Mouse (Mus musculus) embryonic facial prominence, embryonic 10.5 days (tissue): ENCODE measurements around the gene Zcchc13. TPM values are rescaled to one million over a fixed set of nuclear protein-coding genes. Genes with fewer than 3 reads are reported as not detected.
A peak's percentile ranks its signal among the peaks of the same experiment; 100 is the strongest.

Experiments used
- DNase-seq: peaks from one replicate; pipeline ENCODE4 v3.0.0-alpha.2; 2017; ENCODE audit warnings: low spot score
- H3K27ac ChIP-seq: fragments of 300-500 bp; sonication (generic); replicated peaks from 2 replicates; pipeline ENCODE4 v1.5.1; 2016; ENCODE audit warnings: mild to moderate bottlenecking
- H3K27me3 ChIP-seq: fragments of 300-500 bp; sonication (generic); replicated peaks from 2 replicates; pipeline ENCODE4 v1.6.1; 2016; ENCODE audit warnings: low read depth, mild to moderate bottlenecking; ENCODE audit not compliant: poor library complexity, severe bottlenecking
- H3K36me3 ChIP-seq: fragments of 300-500 bp; sonication (generic); replicated peaks from 2 replicates; pipeline ENCODE4 v1.6.1; 2016; ENCODE audit warnings: mild to moderate bottlenecking, moderate library complexity
- H3K4me1 ChIP-seq: fragments of 300-500 bp; sonication (generic); 2 replicates; pipeline ENCODE4 v1.6.1; 2016
- H3K4me3 ChIP-seq: fragments of 300-500 bp; sonication (generic); 2 replicates; pipeline ENCODE4 v1.5.1; 2016; ENCODE audit warnings: mild to moderate bottlenecking, moderate library complexity
- H3K9me3 ChIP-seq: fragments of 300-500 bp; sonication (generic); 2 replicates; pipeline ENCODE4 v1.6.1; 2016; ENCODE audit warnings: mild to moderate bottlenecking
- WGBS: fragments of 180-500 bp; shearing (Covaris S2); methylation state at CpG from one replicate; pipeline ENCODE4 v1.1.7; 2016; 5-methylcytosine and 5-hydroxymethylcytosine counted together
- polyA plus RNA-seq: library from polyadenylated mRNA; unstranded; fragments of >200 nt; fragmentation: Nextera tagmentation; extraction: Ambion mirVana; gene quantifications from 2 replicates; pipeline ENCODE4 v1.2.1, GENCODE M21; 2016

Gene Zcchc13
- polyA plus RNA-seq, 1 experiment from 2014 or later: not detected

DNA sequence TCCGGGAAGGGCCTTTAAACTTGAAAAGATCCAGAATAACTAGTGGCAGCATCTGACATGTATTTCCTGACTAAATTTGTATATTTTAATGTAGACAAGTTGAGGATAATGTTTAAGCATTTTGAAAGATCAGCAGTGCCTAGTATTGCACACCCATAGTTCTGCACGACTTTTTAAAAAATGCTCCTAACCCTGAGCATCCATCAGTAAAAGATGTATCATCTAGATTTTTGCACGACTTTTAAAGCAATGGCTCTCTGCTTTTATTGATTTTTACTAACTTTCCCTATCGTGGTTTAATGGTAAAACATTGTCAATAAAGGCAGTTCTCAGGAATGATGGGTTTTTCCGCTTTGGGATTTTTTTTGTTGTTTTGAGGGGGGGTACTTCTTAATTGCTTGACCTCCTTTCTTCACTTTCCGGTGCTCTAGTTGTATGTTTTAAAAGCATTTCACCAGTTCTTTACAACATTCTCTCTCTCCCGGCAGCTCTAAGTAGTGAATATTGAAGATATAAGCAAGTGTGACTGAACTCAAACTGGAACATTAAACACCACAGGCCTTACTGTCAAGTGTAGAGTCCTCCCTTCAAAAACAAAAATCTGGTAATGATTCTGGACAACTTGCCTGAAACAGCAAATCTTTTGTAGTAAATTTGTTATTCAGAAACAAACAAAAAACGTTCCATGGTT lies 12.8 kb upstream of the Zcchc13 start:
- peak overlapping the region; percentile 89 for H3K27ac ChIP-seq
- DNase-seq: no peak
- 24% methylated on average over 8 of the region's 8 CpGs for WGBS
- H3K4me3 ChIP-seq: peak overlapping the region; percentile 59
- H3K27me3 ChIP-seq: no peaks in the 10 kb centered on the region
- H3K9me3 ChIP-seq: no peaks in the 10 kb centered on the region
- peaks cover 14% of the 10 kb centered on the region for H3K4me1 ChIP-seq
- H3K36me3 ChIP-seq: peaks cover 21% of the 10 kb centered on the region

DNA sequence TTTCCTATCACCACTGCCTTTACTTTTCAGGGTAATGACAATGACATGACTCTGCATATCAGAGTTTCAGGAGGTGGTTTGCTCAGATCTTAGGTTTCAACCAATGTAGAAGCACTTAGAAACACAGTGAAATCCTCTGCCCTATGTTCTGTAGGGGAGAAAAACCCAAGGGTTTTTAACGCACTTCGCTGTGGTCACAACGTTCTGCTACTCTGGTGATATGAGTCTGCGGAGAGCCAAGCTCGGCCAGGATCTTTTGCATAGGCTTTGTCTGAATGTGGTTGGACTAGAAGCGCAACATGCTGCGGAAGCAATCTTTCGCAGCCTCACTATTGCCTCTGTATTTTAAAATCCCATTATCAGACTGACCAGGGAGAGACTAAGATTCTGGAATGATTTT lies 8.6 kb upstream of the Zcchc13 start:
- H3K4me3 ChIP-seq: peak overlapping the region; percentile 64
- no peaks in the 10 kb centered on the region for H3K36me3 ChIP-seq
- DNase-seq: no peak
- H3K9me3 ChIP-seq: no peaks in the 10 kb centered on the region
- H3K4me1 ChIP-seq: peaks cover 13% of the 10 kb centered on the region
- 11% methylated on average over 8 of the region's 8 CpGs for WGBS
- H3K27ac ChIP-seq: peak overlapping the region; percentile 89
- H3K27me3 ChIP-seq: peaks cover 18% of the 10 kb centered on the region

DNA sequence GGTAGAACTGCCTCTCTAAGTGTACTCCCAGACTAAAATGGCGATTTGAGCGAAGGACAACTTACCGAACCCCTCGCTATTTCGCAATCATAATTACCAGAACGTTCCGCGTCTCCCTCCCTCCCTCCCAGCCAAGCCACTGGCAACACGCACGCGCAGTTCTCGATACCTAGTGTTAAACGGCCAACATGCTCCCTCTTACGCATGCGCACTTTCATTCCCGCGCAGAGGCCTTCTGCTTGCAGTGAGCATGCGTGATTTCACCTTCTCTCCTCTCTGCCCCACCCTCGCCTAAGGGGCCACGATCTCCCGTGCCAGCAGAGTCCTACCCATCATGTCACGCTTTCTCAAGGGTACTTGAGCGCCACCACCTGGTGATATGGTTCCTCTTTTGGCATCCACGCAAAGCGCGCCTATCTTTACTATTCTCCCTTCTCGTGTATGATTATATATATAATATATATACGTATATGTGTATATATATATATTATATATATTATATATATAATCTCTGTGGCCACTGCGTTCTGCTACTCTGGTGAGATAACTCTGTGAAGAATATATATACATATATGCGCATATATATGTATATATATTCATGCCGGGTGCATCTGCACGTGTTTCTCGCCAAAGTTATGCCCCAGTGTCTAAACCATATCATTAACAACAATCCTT lies 8.0 kb upstream of the Zcchc13 start:
- peak overlapping the region; percentile 89 for H3K27ac ChIP-seq
- H3K27me3 ChIP-seq: peaks cover 18% of the 10 kb centered on the region
- H3K4me3 ChIP-seq: peak overlapping the region; percentile 64
- H3K4me1 ChIP-seq: peaks cover 13% of the 10 kb centered on the region
- no peaks in the 10 kb centered on the region for H3K9me3 ChIP-seq
- H3K36me3 ChIP-seq: no peaks in the 10 kb centered on the region
- WGBS: 1% methylated on average over 33 of the region's 33 CpGs
- peak; percentile 96 for DNase-seq

DNA sequence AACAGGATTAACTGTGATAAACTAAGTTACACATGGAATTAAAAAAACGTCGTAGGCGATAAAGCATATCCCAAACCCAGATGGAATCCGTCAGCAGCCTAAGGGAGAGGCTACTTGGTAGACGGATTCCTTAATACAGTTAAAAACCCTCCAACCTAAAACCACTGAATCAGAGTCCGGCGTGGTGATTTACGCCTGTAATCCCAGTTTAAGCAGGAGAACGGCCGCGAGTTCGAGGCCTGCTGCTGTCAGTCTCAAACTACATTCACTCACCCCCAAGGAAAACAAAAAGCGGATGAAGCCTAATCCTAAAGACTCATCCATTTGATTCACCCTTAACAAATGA lies 7.5 kb upstream of the Zcchc13 start:
- peaks cover 9% of the 10 kb centered on the region; the same call in 1 of the 2 replicates for H3K4me1 ChIP-seq
- H3K27me3 ChIP-seq: peaks cover 18% of the 10 kb centered on the region
- peak overlapping the region; percentile 64 for H3K4me3 ChIP-seq
- DNase-seq: no peak
- H3K27ac ChIP-seq: peak overlapping the region; percentile 84
- H3K9me3 ChIP-seq: no peaks in the 10 kb centered on the region
- 2% methylated on average over 13 of the region's 13 CpGs for WGBS
- H3K36me3 ChIP-seq: no peaks in the 10 kb centered on the region

DNA sequence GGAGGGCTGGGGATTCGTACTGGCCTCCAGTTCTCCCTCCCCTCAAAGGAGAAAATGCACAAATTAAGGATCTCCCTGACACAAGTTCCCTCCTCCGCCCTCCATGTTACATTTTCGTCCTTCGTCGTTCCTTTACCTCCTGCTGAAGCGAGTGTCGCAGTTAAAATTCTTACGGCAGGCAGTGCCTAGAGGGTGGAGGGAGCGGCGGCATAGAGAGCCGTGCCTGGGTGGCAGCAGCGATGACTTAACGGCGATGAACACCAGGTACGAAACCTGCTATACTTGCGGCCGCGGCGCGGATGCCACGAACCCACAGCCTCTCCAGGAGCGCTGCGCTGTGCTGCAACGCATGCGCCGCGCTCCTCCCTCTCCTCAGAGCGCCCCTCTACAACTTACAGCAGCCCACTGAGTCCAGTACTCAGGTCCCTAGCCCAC lies 7.0 kb upstream of the Zcchc13 start:
- Histone ChIP-seq H3K4me1 (peaks cover 9% of the 10 kb centered on the region; the same call in 1 of the 2 replicates), H3K36me3 (no peaks in the 10 kb centered on the region), H3K9me3 (no peaks in the 10 kb centered on the region), H3K27me3 (peaks cover 18% of the 10 kb centered on the region), H3K27ac (peak overlapping the region; percentile 84), H3K4me3 (peak overlapping the region; percentile 64)
- DNase-seq: peak; percentile 63
- WGBS: under 1% methylated on average over 28 of the region's 28 CpGs

DNA sequence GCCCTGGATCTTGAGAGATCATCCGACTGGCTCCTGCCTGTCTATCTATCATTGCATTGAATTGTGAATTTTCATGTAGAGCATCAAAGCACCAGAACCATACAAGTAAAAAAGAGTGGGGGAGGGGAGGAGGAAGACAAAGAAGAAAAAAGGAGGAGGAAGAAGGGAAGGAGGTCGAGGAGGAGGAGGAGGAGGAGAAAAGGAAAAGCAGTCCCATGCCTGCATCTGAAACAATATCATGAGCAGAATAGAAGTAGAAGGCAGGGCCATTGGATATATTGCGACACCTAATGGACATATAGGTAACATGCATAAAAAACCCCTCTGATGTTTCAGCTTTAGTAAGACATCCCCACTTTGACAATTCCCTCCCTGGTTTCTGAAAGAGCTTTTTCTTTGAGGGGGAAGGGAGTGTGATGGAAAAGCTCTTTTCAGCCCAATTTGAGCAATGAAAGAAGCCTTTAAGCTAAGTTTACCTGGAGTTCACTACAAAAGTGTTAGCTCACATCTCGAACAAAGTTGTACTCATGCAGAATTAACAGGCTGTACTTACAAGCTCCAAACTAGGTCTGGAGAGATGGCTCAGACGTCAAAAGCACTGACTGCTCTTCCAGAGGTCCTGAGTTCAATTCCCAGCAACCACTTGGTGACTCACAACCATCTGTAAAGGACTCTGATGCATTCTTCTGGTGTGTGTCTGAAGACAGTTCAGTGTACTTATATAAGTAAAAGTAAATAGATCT lies 5.8 kb upstream of the Zcchc13 start:
- peaks cover 9% of the 10 kb centered on the region; the same call in 1 of the 2 replicates for H3K4me1 ChIP-seq
- no peaks in the 10 kb centered on the region for H3K36me3 ChIP-seq
- no peak overlapping the region for H3K27ac ChIP-seq
- H3K9me3 ChIP-seq: no peaks in the 10 kb centered on the region
- WGBS: 27% methylated on average over 5 of the region's 5 CpGs
- H3K27me3 ChIP-seq: peaks cover 20% of the 10 kb centered on the region
- DNase-seq: no peak
- H3K4me3 ChIP-seq: no peak overlapping the region

DNA sequence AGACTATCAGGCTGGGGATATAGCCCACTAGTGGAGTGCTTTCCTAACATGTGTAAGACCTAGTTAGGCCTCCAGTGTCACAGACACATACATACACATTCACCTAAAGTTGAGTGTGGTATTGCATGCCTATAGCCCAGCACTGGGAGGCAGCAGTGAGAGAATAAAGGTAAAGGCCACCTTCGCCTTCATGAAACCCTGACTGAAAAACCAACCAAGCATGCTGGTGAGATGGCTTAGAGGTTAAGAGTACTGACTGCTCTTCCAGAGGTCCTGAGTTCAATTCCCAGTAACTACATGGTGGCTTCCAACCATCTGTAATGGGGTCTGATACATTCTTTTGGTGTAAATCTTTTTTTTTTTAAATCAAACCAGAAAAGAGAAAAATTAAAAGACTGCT lies 1.5 kb upstream of the Zcchc13 start:
- no peaks in the 10 kb centered on the region for H3K36me3 ChIP-seq
- no peaks in the 10 kb centered on the region for H3K9me3 ChIP-seq
- H3K4me1 ChIP-seq: no peaks in the 10 kb centered on the region
- H3K27me3 ChIP-seq: peaks cover 36% of the 10 kb centered on the region
- no peak overlapping the region for H3K4me3 ChIP-seq
- WGBS: 53% methylated on average over 1 of the region's 1 CpGs
- no peak for DNase-seq
- no peak overlapping the region for H3K27ac ChIP-seq

DNA sequence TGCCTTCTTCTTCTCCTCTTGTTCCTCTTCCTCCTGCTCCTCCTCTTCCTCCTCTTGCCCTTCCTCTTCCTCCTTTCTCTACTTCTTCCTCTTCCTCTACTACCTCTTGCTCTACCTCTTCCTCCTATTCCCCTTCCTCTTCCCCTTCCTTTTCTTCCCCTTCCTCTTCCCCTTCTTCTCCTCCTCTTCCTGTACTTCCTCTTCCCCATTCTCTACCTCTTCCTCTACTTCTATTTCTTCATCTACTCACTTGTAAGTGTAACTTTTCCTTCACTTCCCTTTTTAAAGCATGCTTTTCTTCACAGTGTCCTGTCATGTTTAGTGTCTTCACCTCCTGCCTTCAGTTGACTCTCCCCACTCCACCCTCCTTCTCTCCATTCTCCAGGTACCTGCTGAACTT lies 3.5 kb downstream of the Zcchc13 start:
- no peaks in the 10 kb centered on the region for H3K4me1 ChIP-seq
- no peaks in the 10 kb centered on the region for H3K36me3 ChIP-seq
- H3K27ac ChIP-seq: no peak overlapping the region
- peaks cover 79% of the 10 kb centered on the region for H3K27me3 ChIP-seq
- no peaks in the 10 kb centered on the region for H3K9me3 ChIP-seq
- H3K4me3 ChIP-seq: no peak overlapping the region
- DNase-seq: no peak

DNA sequence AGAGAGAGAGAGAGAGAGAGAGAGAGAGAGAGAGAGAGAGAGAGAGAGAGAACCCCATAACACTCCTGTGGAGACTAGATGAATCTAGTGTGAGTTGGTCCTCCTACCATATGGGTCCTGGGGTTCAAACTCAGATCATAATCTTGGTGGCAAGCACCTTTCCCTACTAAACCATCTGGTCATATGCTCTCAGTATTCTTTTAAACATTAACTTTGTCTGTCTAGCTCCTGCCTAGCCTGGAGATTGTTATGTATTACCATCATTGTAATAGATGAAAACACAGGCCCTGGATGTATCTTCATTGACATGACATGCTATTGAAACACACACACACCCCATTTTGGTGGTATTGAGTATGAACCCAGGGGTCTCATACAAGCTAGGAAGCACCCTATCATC lies 5.6 kb downstream of the Zcchc13 start:
- Histone ChIP-seq H3K36me3 (no peaks in the 10 kb centered on the region), H3K9me3 (no peaks in the 10 kb centered on the region), H3K27me3 (peaks cover 72% of the 10 kb centered on the region), H3K4me1 (no peaks in the 10 kb centered on the region), H3K27ac (no peak overlapping the region), H3K4me3 (no peak overlapping the region)
- DNase-seq: no peak

DNA sequence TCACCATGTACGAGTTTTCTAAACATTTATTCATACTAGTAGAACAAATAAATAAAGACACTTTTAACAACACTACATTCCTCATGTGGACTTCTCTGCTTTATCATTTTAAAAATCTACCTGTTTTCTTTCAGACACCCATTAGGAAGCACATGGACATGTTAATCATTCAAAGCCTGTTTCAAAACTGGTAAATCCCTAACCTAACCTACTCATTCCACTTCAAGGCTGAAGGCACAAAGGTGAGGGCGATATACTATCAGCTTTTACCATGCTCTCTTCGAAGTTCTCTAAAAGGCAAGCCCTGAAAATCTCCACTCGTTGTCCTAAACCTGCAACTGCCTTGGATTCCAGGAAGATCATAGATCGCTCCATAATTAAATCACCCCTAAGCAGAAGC lies 8.2 kb downstream of the Zcchc13 start:
- WGBS: 79% methylated on average over 5 of the region's 5 CpGs

DNA sequence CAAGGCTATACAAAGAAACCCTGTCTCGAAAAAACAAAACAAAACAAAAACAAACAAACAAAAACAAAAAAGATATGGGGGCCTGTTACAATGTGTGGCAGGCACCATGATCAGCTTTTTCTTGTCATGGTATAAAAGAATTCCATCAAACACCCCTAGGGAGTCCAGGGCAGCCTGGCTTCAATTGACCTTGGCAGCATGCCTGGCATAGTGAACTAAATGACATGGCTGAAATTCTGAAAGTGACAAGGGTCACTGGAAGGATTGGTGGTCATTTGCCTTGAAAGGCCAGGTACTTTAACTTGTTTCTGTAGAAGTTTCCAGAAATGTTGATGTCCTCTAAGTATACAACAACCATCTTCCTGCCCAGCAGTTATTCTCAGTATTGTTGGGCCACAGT lies 13.9 kb downstream of the Zcchc13 start:
- Histone ChIP-seq H3K27me3 (peaks cover 70% of the 10 kb centered on the region), H3K36me3 (no peaks in the 10 kb centered on the region), H3K9me3 (no peaks in the 10 kb centered on the region), H3K4me1 (no peaks in the 10 kb centered on the region), H3K27ac (no peak overlapping the region), H3K4me3 (no peak overlapping the region)
- DNase-seq: no peak
- 89% methylated on average over 1 of the region's 1 CpGs for WGBS

More for the DNA sequence above, 8.2 kb downstream of the Zcchc13 start:
- no peak overlapping the region for H3K4me3 ChIP-seq
- H3K27me3 ChIP-seq: peaks cover 80% of the 10 kb centered on the region
- no peaks in the 10 kb centered on the region for H3K36me3 ChIP-seq
- H3K27ac ChIP-seq: no peak overlapping the region
- no peaks in the 10 kb centered on the region for H3K9me3 ChIP-seq
- DNase-seq: no peak
- no peaks in the 10 kb centered on the region for H3K4me1 ChIP-seq

DNA sequence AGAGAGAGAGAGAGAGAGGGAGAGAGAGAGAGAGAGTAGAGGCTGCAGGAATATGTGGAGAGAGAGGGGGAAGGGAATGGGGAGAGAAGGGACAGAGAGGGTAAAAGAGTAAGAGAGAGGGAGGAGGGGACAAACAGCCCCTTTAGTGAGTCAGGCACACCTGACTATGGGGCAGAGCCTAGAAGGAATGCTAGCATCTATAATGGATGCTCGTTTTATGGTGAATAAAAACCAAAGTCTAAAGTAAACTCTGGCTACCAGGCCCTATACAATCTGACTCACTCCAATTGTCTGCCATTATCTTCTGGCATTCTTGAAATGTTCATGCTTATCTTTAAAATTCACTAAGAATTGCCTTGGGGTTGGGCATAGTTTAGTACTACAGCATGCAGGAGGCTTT lies 21.7 kb downstream of the Zcchc13 start:
- DNase-seq: no peak
- no peak overlapping the region for H3K4me3 ChIP-seq
- no peaks in the 10 kb centered on the region for H3K9me3 ChIP-seq
- H3K27ac ChIP-seq: no peak overlapping the region
- 58% methylated on average over 1 of the region's 1 CpGs for WGBS
- H3K27me3 ChIP-seq: peaks cover 78% of the 10 kb centered on the region
- 0 out of 2 replicates have a peak, but pooled peaks cover 3% of the 10 kb centered on the region for H3K4me1 ChIP-seq
- H3K36me3 ChIP-seq: no peaks in the 10 kb centered on the region

DNA sequence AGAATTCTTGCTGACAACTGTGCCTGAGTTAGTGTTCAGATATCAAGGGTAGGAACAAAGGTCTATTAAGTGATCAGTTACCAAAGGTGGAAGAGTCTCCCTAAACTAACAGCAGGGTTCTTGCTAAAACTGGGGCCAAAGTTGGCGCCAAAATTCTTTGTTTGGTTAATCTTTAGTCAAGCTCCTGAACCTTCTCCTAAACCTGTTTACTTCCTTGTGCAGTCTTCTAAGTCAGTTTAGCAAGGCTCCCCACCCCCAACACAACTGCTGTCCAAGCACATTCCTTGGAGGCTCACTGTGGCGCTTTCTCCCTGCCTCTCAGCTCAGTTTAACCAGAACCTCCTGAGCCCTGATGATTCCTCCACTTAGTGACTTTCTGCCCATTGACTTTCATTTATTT lies 22.6 kb downstream of the Zcchc13 start:
- 19% methylated on average over 2 of the region's 2 CpGs for WGBS
- peak; percentile 15 for DNase-seq

More for the DNA sequence above, 22.6 kb downstream of the Zcchc13 start:
- Histone ChIP-seq H3K4me1 (0 out of 2 replicates have a peak, but pooled peaks cover 3% of the 10 kb centered on the region), H3K27ac (no peak overlapping the region), H3K27me3 (peaks cover 74% of the 10 kb centered on the region), H3K36me3 (no peaks in the 10 kb centered on the region), H3K9me3 (no peaks in the 10 kb centered on the region), H3K4me3 (no peak overlapping the region)
